Mouse (Mus musculus) lung, postnatal 0 days (tissue): ENCODE measurements at regions not wholly inside any gene's neighbourhood (a gene's known extent, or its start where the extent isn't known, plus 50 kb on each side); places are given as distances from the start of the nearest gene placed in this dataset.

Experiments used
- ATAC-seq: fragments of 200-750 bp; cut with Nextera tagmentation; 2 replicates; pipeline ENCODE4 v1.8.0; 2017; ENCODE audit warnings: moderate library complexity
- DNase-seq: peaks from one replicate; pipeline ENCODE4 v3.0.0-alpha.2; 2016; ENCODE audit warnings: low spot score
- H3K27ac ChIP-seq: fragments of 300-500 bp; sonication (generic); 2 replicates; pipeline ENCODE4 v1.5.1; 2014; ENCODE audit warnings: antibody characterized with exemption, mild to moderate bottlenecking, low read length, mixed read lengths
- H3K27me3 ChIP-seq: fragments of 300-500 bp; sonication (generic); replicated peaks from 2 replicates; pipeline ENCODE4 v1.6.1; 2014; ENCODE audit warnings: low read length, mixed read lengths; ENCODE audit not compliant: insufficient read depth
- H3K36me3 ChIP-seq: fragments of 300-500 bp; sonication (generic); 2 replicates; pipeline ENCODE4 v1.6.1; 2014; ENCODE audit warnings: low read length, mixed read lengths; ENCODE audit not compliant: insufficient read depth
- H3K4me1 ChIP-seq: fragments of 300-500 bp; sonication (generic); 2 replicates; pipeline ENCODE4 v1.6.1; 2014; ENCODE audit warnings: antibody characterized with exemption, low read depth, low read length, mixed read lengths; ENCODE audit not compliant: insufficient read depth
- H3K4me2 ChIP-seq: fragments of 300-500 bp; sonication (generic); replicated peaks from 2 replicates; pipeline ENCODE4 v1.6.1; 2014; ENCODE audit warnings: low read depth, mild to moderate bottlenecking, low read length, moderate library complexity, mixed read lengths
- H3K4me3 ChIP-seq: fragments of 300-500 bp; sonication (generic); 2 replicates; pipeline ENCODE4 v1.5.1; 2014; ENCODE audit warnings: low read depth, low read length
- H3K9ac ChIP-seq: fragments of 300-500 bp; sonication (generic); replicated peaks from 2 replicates; pipeline ENCODE4 v1.6.1; 2014; ENCODE audit warnings: low read depth, mild to moderate bottlenecking
- H3K9me3 ChIP-seq: fragments of 300-500 bp; sonication (generic); 2 replicates; pipeline ENCODE4 v1.6.1; 2016; ENCODE audit warnings: low read length, mixed read lengths
- CTCF ChIP-seq: IDR thresholded peaks from 2 replicates; pipeline ENCODE4 v1.5.1; 2016; ENCODE audit warnings: antibody characterized with exemption, mild to moderate bottlenecking
- EP300 ChIP-seq: IDR thresholded peaks from 2 replicates; pipeline ENCODE4 v1.6.1; 2016; ENCODE audit warnings: antibody characterized with exemption, mild to moderate bottlenecking, control low read depth
- WGBS: fragments of 180-500 bp; shearing (Covaris S2); extraction: QIAGEN DNeasy Blood & Tissue Kit; methylation state at CpG from one replicate; pipeline ENCODE4 v1.1.7; 2014; 5-methylcytosine and 5-hydroxymethylcytosine counted together

DNA sequence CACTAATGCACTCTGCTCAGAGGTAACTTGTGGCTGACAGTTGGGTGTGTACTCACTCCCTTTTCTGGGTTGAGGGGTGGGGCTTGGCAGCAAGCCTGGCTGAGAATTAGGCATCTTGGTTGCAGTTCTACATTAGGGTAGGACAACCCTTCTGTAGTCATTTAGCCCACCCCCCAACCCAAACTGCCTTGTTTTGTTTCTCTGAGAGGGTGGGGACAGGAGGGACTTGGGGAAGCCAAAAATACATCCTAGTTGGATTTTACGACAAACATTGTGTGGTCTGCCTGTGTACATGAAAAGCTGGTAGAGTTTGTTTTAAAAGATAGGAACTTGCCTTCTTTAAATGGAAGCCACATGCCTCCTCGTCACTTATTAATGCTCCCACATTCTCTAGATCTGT, 146.8 kb upstream of the Gdnf start:
- H3K27me3 ChIP-seq, result no peaks in the 10 kb centered on the region
- no peaks in the 10 kb centered on the region for H3K9me3 ChIP-seq
- H3K27ac ChIP-seq, result no peak overlapping the region
- no peak overlapping the region for H3K4me2 ChIP-seq
- no peak overlapping the region for H3K4me3 ChIP-seq
- TF ChIP-seq CTCF (no peak), EP300 (no peak)
- no peaks in the 10 kb centered on the region for H3K4me1 ChIP-seq
- 60% methylated on average over 2 of the region's 2 CpGs for WGBS
- H3K9ac ChIP-seq, result no peak overlapping the region
- no peak for DNase-seq
- no peaks in the 10 kb centered on the region for H3K36me3 ChIP-seq
- ATAC-seq, result no peak

- WGBS, result 67% methylated on average over 8 of the region's 8 CpGs
Observed at GRCm38 (mm10) chr15:7669631-7670030, 141.0 kb upstream of the Gdnf start.

GRCm38 (mm10) chr15:7676970-7677369, 133.7 kb upstream of the Gdnf start:
- WGBS, result 59% methylated on average over 1 of the region's 1 CpGs
- TF ChIP-seq CTCF (no peak), EP300 (no peak)

More at GRCm38 (mm10) chr15:7669631-7670030, 141.0 kb upstream of the Gdnf start:
- H3K4me2 ChIP-seq, result no peak overlapping the region
- no peak overlapping the region for H3K9ac ChIP-seq
- no peak overlapping the region for H3K4me3 ChIP-seq
- ATAC-seq (no peak), DNase-seq (no peak)
- H3K27ac ChIP-seq, result no peak overlapping the region
- H3K27me3 ChIP-seq, result no peaks in the 10 kb centered on the region
- H3K9me3 ChIP-seq, result no peaks in the 10 kb centered on the region
- H3K4me1 ChIP-seq, result no peaks in the 10 kb centered on the region
- H3K36me3 ChIP-seq, result no peaks in the 10 kb centered on the region
- TF ChIP-seq EP300 (no peak), CTCF (no peak)

DNA sequence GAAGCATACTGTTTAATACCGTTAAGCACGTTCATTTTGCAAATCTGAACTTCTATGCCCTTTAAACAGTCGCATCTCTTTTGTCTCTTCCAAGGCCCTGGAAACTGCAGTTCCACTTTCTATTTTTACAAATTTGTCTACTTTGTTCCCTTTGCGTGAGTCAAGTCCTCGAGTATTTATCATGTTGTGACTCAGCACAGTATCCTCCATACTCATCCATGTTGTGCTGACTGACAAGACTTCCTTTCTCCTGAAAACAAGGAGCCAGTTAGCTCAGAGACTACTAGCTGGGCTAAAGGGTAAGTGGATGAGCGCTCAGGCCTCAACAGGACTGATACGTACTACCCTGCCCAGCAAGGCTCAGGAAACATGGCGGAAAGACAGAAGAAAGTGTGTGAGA, 131.9 kb upstream of the Gdnf start:
- TF ChIP-seq CTCF, result no peak
- no peak for TF ChIP-seq EP300
- H3K9ac ChIP-seq, result no peak overlapping the region
- ATAC-seq, result no peak
- no peak overlapping the region for H3K4me3 ChIP-seq
- 88% methylated on average over 8 of the region's 8 CpGs for WGBS
- no peak overlapping the region for H3K4me2 ChIP-seq
- H3K27me3 ChIP-seq, result no peaks in the 10 kb centered on the region
- no peaks in the 10 kb centered on the region for H3K9me3 ChIP-seq
- no peaks in the 10 kb centered on the region for H3K4me1 ChIP-seq
- no peaks in the 10 kb centered on the region for H3K36me3 ChIP-seq
- no peak overlapping the region for H3K27ac ChIP-seq
- no peak for DNase-seq

More at GRCm38 (mm10) chr15:7676970-7677369, 133.7 kb upstream of the Gdnf start:
- Histone ChIP-seq H3K27me3 (no peaks in the 10 kb centered on the region), H3K9ac (no peak overlapping the region), H3K4me3 (no peak overlapping the region), H3K9me3 (no peaks in the 10 kb centered on the region), H3K4me1 (no peaks in the 10 kb centered on the region), H3K27ac (no peak overlapping the region), H3K36me3 (no peaks in the 10 kb centered on the region), H3K4me2 (no peak overlapping the region)
- ATAC-seq, result no peak
- no peak for DNase-seq

DNA sequence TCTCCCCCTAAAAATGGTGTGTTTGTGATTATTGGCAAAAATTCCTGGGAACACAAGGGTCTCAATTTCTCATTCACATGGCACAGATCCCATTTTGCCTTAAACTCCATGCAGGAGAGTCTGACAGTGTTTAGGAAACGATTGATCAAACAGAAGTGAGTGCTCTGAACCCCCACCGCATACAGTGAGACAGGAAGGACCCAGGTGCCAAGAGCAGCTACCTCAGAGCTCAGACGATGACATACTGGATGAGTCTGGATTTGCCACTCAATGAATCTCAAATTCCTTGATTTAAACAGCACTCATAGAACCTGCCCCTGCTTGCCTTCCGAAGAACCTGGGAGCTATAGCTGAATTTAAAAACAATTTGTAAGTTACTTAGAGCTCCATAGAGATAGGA, 129.6 kb upstream of the Gdnf start:
- no peak for TF ChIP-seq EP300
- TF ChIP-seq CTCF, result no peak
- WGBS, result 36% methylated on average over 4 of the region's 4 CpGs
- no peak for ATAC-seq

GRCm38 (mm10) chr15:7683235-7683974, 127.2 kb upstream of the Gdnf start:
- H3K27me3 ChIP-seq, result no peaks in the 10 kb centered on the region
- DNase-seq, result no peak
- H3K36me3 ChIP-seq, result no peaks in the 10 kb centered on the region
- no peak overlapping the region for H3K27ac ChIP-seq
- no peak overlapping the region for H3K4me3 ChIP-seq
- H3K4me1 ChIP-seq, result no peaks in the 10 kb centered on the region
- no peak overlapping the region for H3K9ac ChIP-seq
- WGBS, result 44% methylated on average over 8 of the region's 8 CpGs
- no peaks in the 10 kb centered on the region for H3K9me3 ChIP-seq
- H3K4me2 ChIP-seq, result no peak overlapping the region
- TF ChIP-seq CTCF, result no peak
- no peak for TF ChIP-seq EP300
- no peak for ATAC-seq

More for the DNA sequence above, 129.6 kb upstream of the Gdnf start:
- Histone ChIP-seq H3K27ac (no peak overlapping the region), H3K4me3 (no peak overlapping the region), H3K36me3 (no peaks in the 10 kb centered on the region), H3K9me3 (no peaks in the 10 kb centered on the region), H3K4me1 (no peaks in the 10 kb centered on the region), H3K27me3 (no peaks in the 10 kb centered on the region), H3K4me2 (no peak overlapping the region), H3K9ac (no peak overlapping the region)
- no peak for DNase-seq
